Mouse (Mus musculus): ENCODE results near the gene Pgpep1l. TPM values are rescaled to one million over a fixed set of nuclear protein-coding genes. Genes with fewer than 3 reads are reported as not detected.
"Not testable (repeated sequence)": the region's sequence is repeated elsewhere in the genome, so short reads cannot be mapped to it uniquely, and the experiment has no call there.

Pgpep1l gene
- polyA plus RNA-seq, 1 experiment from 2014 or later = not detected

DNA sequence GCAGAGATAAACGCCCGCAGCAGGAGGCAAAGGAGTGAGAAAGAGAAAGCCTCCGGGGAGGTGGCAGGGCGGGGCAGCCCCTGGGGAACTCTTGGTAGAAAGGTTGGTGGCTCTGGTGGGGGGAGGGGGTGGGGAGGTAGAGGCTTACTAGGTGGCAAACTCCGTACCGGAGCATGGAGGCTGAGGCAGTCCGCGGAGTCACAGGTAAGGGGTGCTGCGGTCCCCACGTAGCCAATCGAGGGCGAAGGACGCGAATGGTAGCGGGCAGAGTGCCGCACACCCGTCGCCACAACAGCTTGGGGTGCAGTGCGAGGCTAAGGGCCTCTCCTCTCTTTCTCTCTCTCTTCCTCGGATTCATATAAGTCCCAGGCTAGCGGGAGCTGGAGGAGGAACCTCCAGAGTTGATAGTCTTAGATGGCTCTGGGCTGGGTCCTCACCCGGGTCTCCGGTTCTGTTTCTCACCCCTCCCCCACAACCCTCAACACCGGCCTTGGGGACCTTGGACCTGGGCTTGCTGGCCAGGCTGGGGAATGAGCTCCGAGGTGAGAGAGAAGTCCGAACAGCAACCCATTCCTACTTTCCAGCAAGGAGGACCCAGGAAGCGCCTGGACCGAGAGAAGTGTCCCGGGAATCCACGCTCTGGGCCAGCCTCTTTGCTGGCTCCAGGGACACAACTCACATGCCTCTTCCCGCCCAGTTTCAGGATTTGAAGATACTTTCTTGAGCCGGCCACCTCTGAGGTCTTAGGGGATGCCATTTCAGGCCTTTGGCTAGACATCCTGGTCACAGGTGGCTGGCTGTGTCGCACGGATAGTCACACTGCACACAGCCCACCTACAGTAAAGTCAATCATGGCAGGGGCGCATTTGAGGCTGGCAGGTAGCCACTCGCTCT is 12.1 kb upstream of the Pgpep1l start:
- no peaks in the 10 kb centered on the region for H3K27me3 ChIP-seq (ENCODE audit: control insufficient read depth, insufficient read depth, low read length)
- H3K4me1 ChIP-seq (ENCODE audit: control insufficient read depth, insufficient read depth, low read length) = peaks cover 5% of the 10 kb centered on the region; the same call in 1 of the 2 replicates
- ATAC-seq (replicated peaks; ENCODE audit: insufficient number of reproducible peaks, low FRiP score, low TSS enrichment, low read depth) (no peak; the same call in 1 of the 2 replicates), DNase-seq (ENCODE audit: low spot score) (peak; percentile 18)
- peak overlapping the region; percentile 58 for H3K4me2 ChIP-seq (ENCODE audit: low read depth, low read length)
- 4% methylated on average over 36 of the region's 36 CpGs for WGBS
- H3K27ac ChIP-seq (replicated peaks; ENCODE audit: low read depth, low read length) = peak overlapping the region; percentile 47; the same call in 1 of the 2 replicates
- peak overlapping the region; percentile 24 for H3K4me3 ChIP-seq (ENCODE audit: low read depth, low read length)
- no peaks in the 10 kb centered on the region for H3K9me3 ChIP-seq (replicated peaks; ENCODE audit: control insufficient read depth, low read length)
- H3K36me3 ChIP-seq (replicated peaks; ENCODE audit: control insufficient read depth, insufficient read depth, low read depth, low read length) = no peaks in the 10 kb centered on the region
- peak overlapping the region; percentile 44; the same call in 1 of the 2 replicates for H3K9ac ChIP-seq (replicated peaks; ENCODE audit: low read length)

- not testable (repeated sequence) for H3K27ac ChIP-seq (replicated peaks; ENCODE audit: low read depth, low read length); H3K27me3 ChIP-seq (ENCODE audit: control insufficient read depth, insufficient read depth, low read length)
- 51% methylated on average over 9 of the region's 9 CpGs for WGBS
These were observed 11.4 kb upstream of the Pgpep1l start for GRCm38 (mm10) chr7:68275445-68275837.

GRCm38 (mm10) chr7:68274951-68275350 is 10.9 kb upstream of the Pgpep1l start:
- Histone ChIP-seq H3K4me2 (ENCODE audit: low read depth, low read length) (no peak overlapping the region), H3K9ac (replicated peaks; ENCODE audit: low read length) (no peak overlapping the region), H3K4me1 (ENCODE audit: control insufficient read depth, insufficient read depth, low read length) (0 out of 2 replicates have a peak, but pooled peaks cover 5% of the 10 kb centered on the region), H3K27ac (replicated peaks; ENCODE audit: low read depth, low read length) (no peak overlapping the region), H3K27me3 (ENCODE audit: control insufficient read depth, insufficient read depth, low read length) (no peaks in the 10 kb centered on the region), H3K9me3 (replicated peaks; ENCODE audit: control insufficient read depth, low read length) (no peaks in the 10 kb centered on the region), H3K36me3 (replicated peaks; ENCODE audit: control insufficient read depth, insufficient read depth, low read depth, low read length) (no peaks in the 10 kb centered on the region), H3K4me3 (ENCODE audit: low read depth, low read length) (no peak overlapping the region)
- WGBS = 47% methylated on average over 9 of the region's 9 CpGs
- no peak for DNase-seq (ENCODE audit: low spot score)
- no peak for ATAC-seq (replicated peaks; ENCODE audit: insufficient number of reproducible peaks, low FRiP score, low TSS enrichment, low read depth)

More at GRCm38 (mm10) chr7:68275445-68275837, 11.4 kb upstream of the Pgpep1l start:
- Histone ChIP-seq H3K4me3 (ENCODE audit: low read depth, low read length) (peak overlapping the region; percentile 24; the same call in 1 of the 2 replicates), H3K4me2 (ENCODE audit: low read depth, low read length) (peak overlapping the region; percentile 58)
- not testable (repeated sequence) for H3K9ac ChIP-seq (replicated peaks; ENCODE audit: low read length); H3K9me3 ChIP-seq (replicated peaks; ENCODE audit: control insufficient read depth, low read length); DNase-seq (ENCODE audit: low spot score); H3K4me1 ChIP-seq (ENCODE audit: control insufficient read depth, insufficient read depth, low read length); ATAC-seq (replicated peaks; ENCODE audit: insufficient number of reproducible peaks, low FRiP score, low TSS enrichment, low read depth); H3K36me3 ChIP-seq (replicated peaks; ENCODE audit: control insufficient read depth, insufficient read depth, low read depth, low read length)

GRCm38 (mm10) chr7:68274218-68274617 is 10.2 kb upstream of the Pgpep1l start:
- Histone ChIP-seq H3K4me1 (ENCODE audit: control insufficient read depth, insufficient read depth, low read length) (0 out of 2 replicates have a peak, but pooled peaks cover 5% of the 10 kb centered on the region), H3K36me3 (replicated peaks; ENCODE audit: control insufficient read depth, insufficient read depth, low read depth, low read length) (no peaks in the 10 kb centered on the region), H3K27me3 (ENCODE audit: control insufficient read depth, insufficient read depth, low read length) (no peaks in the 10 kb centered on the region), H3K9me3 (replicated peaks; ENCODE audit: control insufficient read depth, low read length) (no peaks in the 10 kb centered on the region), H3K4me2 (ENCODE audit: low read depth, low read length) (no peak overlapping the region), H3K27ac (replicated peaks; ENCODE audit: low read depth, low read length) (no peak overlapping the region), H3K4me3 (ENCODE audit: low read depth, low read length) (no peak overlapping the region), H3K9ac (replicated peaks; ENCODE audit: low read length) (no peak overlapping the region)
- 38% methylated on average over 2 of the region's 2 CpGs for WGBS
- no peak for ATAC-seq (replicated peaks; ENCODE audit: insufficient number of reproducible peaks, low FRiP score, low TSS enrichment, low read depth)
- no peak for DNase-seq (ENCODE audit: low spot score)

GRCm38 (mm10) chr7:68273515-68273914 is 9.5 kb upstream of the Pgpep1l start, which contains the start of gene Fam169b:
TSS of gene Fam169b (plus strand) at chr7:68273839.
- no peaks in the 10 kb centered on the region for H3K9me3 ChIP-seq (replicated peaks; ENCODE audit: control insufficient read depth, low read length)
- DNase-seq (ENCODE audit: low spot score) (no peak), ATAC-seq (replicated peaks; ENCODE audit: insufficient number of reproducible peaks, low FRiP score, low TSS enrichment, low read depth) (no peak)
- no peaks in the 10 kb centered on the region for H3K36me3 ChIP-seq (replicated peaks; ENCODE audit: control insufficient read depth, insufficient read depth, low read depth, low read length)
- H3K4me3 ChIP-seq (ENCODE audit: low read depth, low read length) = no peak within 1 kb of the TSS
- H3K27me3 ChIP-seq (ENCODE audit: control insufficient read depth, insufficient read depth, low read length) = no peaks in the 10 kb centered on the region
- H3K4me2 ChIP-seq (ENCODE audit: low read depth, low read length) = no peak within 1 kb of the TSS
- H3K9ac ChIP-seq (replicated peaks; ENCODE audit: low read length) = no peak within 1 kb of the TSS
- 0 out of 2 replicates have a peak, but pooled peaks cover 5% of the 10 kb centered on the region for H3K4me1 ChIP-seq (ENCODE audit: control insufficient read depth, insufficient read depth, low read length)
- no peak within 1 kb of the TSS for H3K27ac ChIP-seq (replicated peaks; ENCODE audit: low read depth, low read length)

- no peak for DNase-seq (ENCODE audit: low spot score)
- H3K36me3 ChIP-seq (replicated peaks; ENCODE audit: control insufficient read depth, insufficient read depth, low read depth, low read length) = no peaks in the 10 kb centered on the region
- 91% methylated on average over 10 of the region's 10 CpGs for WGBS
These were observed 8.6 kb upstream of the Pgpep1l start for GRCm38 (mm10) chr7:68272607-68273006.

GRCm38 (mm10) chr7:68271816-68272215 is 7.8 kb upstream of the Pgpep1l start:
- ATAC-seq (replicated peaks; ENCODE audit: insufficient number of reproducible peaks, low FRiP score, low TSS enrichment, low read depth) = no peak
- 90% methylated on average over 6 of the region's 6 CpGs for WGBS
- H3K27ac ChIP-seq (replicated peaks; ENCODE audit: low read depth, low read length) = no peak overlapping the region
- H3K27me3 ChIP-seq (ENCODE audit: control insufficient read depth, insufficient read depth, low read length) = no peaks in the 10 kb centered on the region
- H3K4me1 ChIP-seq (ENCODE audit: control insufficient read depth, insufficient read depth, low read length) = 0 out of 2 replicates have a peak, but pooled peaks cover 5% of the 10 kb centered on the region
- DNase-seq (ENCODE audit: low spot score) = no peak
- H3K9ac ChIP-seq (replicated peaks; ENCODE audit: low read length) = no peak overlapping the region
- H3K4me2 ChIP-seq (ENCODE audit: low read depth, low read length) = no peak overlapping the region
- H3K36me3 ChIP-seq (replicated peaks; ENCODE audit: control insufficient read depth, insufficient read depth, low read depth, low read length) = no peaks in the 10 kb centered on the region
- H3K4me3 ChIP-seq (ENCODE audit: low read depth, low read length) = no peak overlapping the region
- no peaks in the 10 kb centered on the region for H3K9me3 ChIP-seq (replicated peaks; ENCODE audit: control insufficient read depth, low read length)

More at GRCm38 (mm10) chr7:68272607-68273006, 8.6 kb upstream of the Pgpep1l start:
- ATAC-seq (replicated peaks; ENCODE audit: insufficient number of reproducible peaks, low FRiP score, low TSS enrichment, low read depth) = no peak
- Histone ChIP-seq H3K27ac (replicated peaks; ENCODE audit: low read depth, low read length) (no peak overlapping the region), H3K27me3 (ENCODE audit: control insufficient read depth, insufficient read depth, low read length) (no peaks in the 10 kb centered on the region), H3K4me1 (ENCODE audit: control insufficient read depth, insufficient read depth, low read length) (0 out of 2 replicates have a peak, but pooled peaks cover 5% of the 10 kb centered on the region), H3K9me3 (replicated peaks; ENCODE audit: control insufficient read depth, low read length) (no peaks in the 10 kb centered on the region), H3K4me2 (ENCODE audit: low read depth, low read length) (no peak overlapping the region), H3K4me3 (ENCODE audit: low read depth, low read length) (no peak overlapping the region), H3K9ac (replicated peaks; ENCODE audit: low read length) (no peak overlapping the region)

- no peaks in the 10 kb centered on the region for H3K4me1 ChIP-seq (ENCODE audit: control insufficient read depth, insufficient read depth, low read length)
- ATAC-seq (replicated peaks; ENCODE audit: insufficient number of reproducible peaks, low FRiP score, low TSS enrichment, low read depth) = no peak
- WGBS = 60% methylated on average over 4 of the region's 4 CpGs
- no peak overlapping the region for H3K4me2 ChIP-seq (ENCODE audit: low read depth, low read length)
- no peaks in the 10 kb centered on the region for H3K9me3 ChIP-seq (replicated peaks; ENCODE audit: control insufficient read depth, low read length)
- H3K4me3 ChIP-seq (ENCODE audit: low read depth, low read length) = no peak overlapping the region
- H3K9ac ChIP-seq (replicated peaks; ENCODE audit: low read length) = no peak overlapping the region
- no peak overlapping the region for H3K27ac ChIP-seq (replicated peaks; ENCODE audit: low read depth, low read length)
- no peak for DNase-seq (ENCODE audit: low spot score)
- H3K36me3 ChIP-seq (replicated peaks; ENCODE audit: control insufficient read depth, insufficient read depth, low read depth, low read length) = no peaks in the 10 kb centered on the region
- no peaks in the 10 kb centered on the region for H3K27me3 ChIP-seq (ENCODE audit: control insufficient read depth, insufficient read depth, low read length)
These were observed 6.5 kb upstream of the Pgpep1l start for GRCm38 (mm10) chr7:68270551-68270950.
